Mouse (Mus musculus): ENCODE measurements around the gene Qtrt2. TPM values are rescaled to one million over a fixed set of nuclear protein-coding genes. Genes with fewer than 3 reads are reported as not detected.

The Qtrt2 gene
- total and polyA plus RNA-seq, 3 experiments = 52.1 to 108 (median 60.0) TPM

DNA sequence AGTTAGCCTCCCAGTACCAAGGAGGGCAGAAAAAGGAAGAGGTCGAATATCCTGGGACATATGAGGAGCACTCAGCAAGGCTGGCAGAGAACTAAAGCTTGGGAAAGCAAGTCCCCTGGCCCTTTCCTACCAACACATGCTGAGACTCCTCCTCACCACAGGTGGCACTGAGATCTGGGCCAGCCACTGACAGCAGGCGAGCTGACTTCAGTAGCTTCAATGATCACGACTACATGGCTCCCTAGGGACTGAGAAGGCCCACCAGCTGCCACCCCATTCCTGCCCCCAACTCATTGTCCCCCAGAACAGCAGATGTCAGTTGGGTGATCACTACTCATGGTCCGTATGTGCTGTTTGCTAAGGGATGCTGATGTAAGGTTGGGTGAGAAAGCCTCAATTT is 112.0 kb downstream of the Qtrt2 start:
- H3K4me3 ChIP-seq (replicated peaks in 1 of 3; ENCODE audit: low read depth in 2 of 3, low read length in 2 of 3, poor library complexity in 1 of 3) = no peak overlapping the region
- TF ChIP-seq PAX5 (IDR thresholded peaks at IDR 0.05; ENCODE audit: low read length) (no peak), USF1 (IDR thresholded peaks at IDR 0.05; ENCODE audit: low read depth, low read length) (no peak)
- peaks cover 3 to 4% of the 10 kb centered on the region in 2 experiments for H3K4me1 ChIP-seq (ENCODE audit: control insufficient read depth in 1 of 2, insufficient read depth in 2 of 2)
- no peaks in the 10 kb centered on the region for H3K79me2 ChIP-seq (replicated peaks; ENCODE audit: control insufficient read depth, extremely low read depth, insufficient read depth, poor library complexity, severe bottlenecking)
- no peak overlapping the region for H3K4me2 ChIP-seq (ENCODE audit: insufficient read depth, low read depth, poor library complexity, severe bottlenecking)
- no peak overlapping the region for H3K9ac ChIP-seq (ENCODE audit: insufficient read depth, low read depth)
- no peaks in the 10 kb centered on the region for H3K36me3 ChIP-seq (replicated peaks in 1 of 2; ENCODE audit: control insufficient read depth in 1 of 2, insufficient read depth in 1 of 2, low read length in 1 of 2)
- H3K27ac ChIP-seq (ENCODE audit: insufficient read depth, low read depth) = no peak overlapping the region
- DNase-seq (ENCODE audit: extremely low read depth) = no peak
- H3K9me3 ChIP-seq (replicated peaks; ENCODE audit: low read length) = no peaks in the 10 kb centered on the region
- in situ Hi-C loops (cut with MboI; ENCODE audit: low pct_ligation_motif_present, low pct_unique_long_range_greater_than_20kb, low sequenced_read_pairs) (loop anchor here (25.0 kb wide), 1 partner anchor 427 kb away; no protein-coding TSS in a partner anchor), dilution Hi-C loops (cut with MboI; ENCODE audit: extremely low pct_ligation_motif_present, extremely low pct_unique_long_range_greater_than_20kb, low sequenced_read_pairs) (no loop called here)
- no peaks in the 10 kb centered on the region for H3K27me3 ChIP-seq (replicated peaks)

Other genes starting within 250 kb of the Qtrt2 start
- not detected in 2 replicates for gene Drd3, start 172.8 kb downstream of the Qtrt2 start, total RNA-seq (2012; rRNA removed)
- not detected in 2 replicates for gene Drd3, start 172.8 kb downstream of the Qtrt2 start, total RNA-seq (2014; rRNA removed)
- not detected in 2 replicates for gene Drd3, start 172.8 kb downstream of the Qtrt2 start, polyA plus RNA-seq (2012; ENCODE audit: insufficient read length, low read depth)
- 8.7 and 9.3 TPM in 2 replicates for gene Ccdc191, start 37.0 kb downstream of the Qtrt2 start, total RNA-seq (2012; rRNA removed)
- 9.6 and 45.7 TPM in 2 replicates for gene Ccdc191, start 37.0 kb downstream of the Qtrt2 start, total RNA-seq (2014; rRNA removed)
- 11.3 and 15.5 TPM in 2 replicates for gene Ccdc191, start 37.0 kb downstream of the Qtrt2 start, polyA plus RNA-seq (2012; ENCODE audit: insufficient read length, low read depth)
- 0.59 and 0.68 TPM in 2 replicates for gene Zdhhc23, start 53.0 kb upstream of the Qtrt2 start, total RNA-seq (2012; rRNA removed)
- 0.07 and 0.20 TPM in 2 replicates for gene Zdhhc23, start 53.0 kb upstream of the Qtrt2 start, total RNA-seq (2014; rRNA removed)
- gene Zdhhc23, start 53.0 kb upstream of the Qtrt2 start, polyA plus RNA-seq (2012; ENCODE audit: insufficient read length, low read depth) = 0.46 and 0.55 TPM in 2 replicates
- gene Gramd1c, start 136.5 kb upstream of the Qtrt2 start, total RNA-seq (2012; rRNA removed) = 1.5 and 1.9 TPM in 2 replicates
- gene Gramd1c, start 136.5 kb upstream of the Qtrt2 start, total RNA-seq (2014; rRNA removed) = 3.9 and 5.1 TPM in 2 replicates
- gene Gramd1c, start 136.5 kb upstream of the Qtrt2 start, polyA plus RNA-seq (2012; ENCODE audit: insufficient read length, low read depth) = 3.1 and 3.5 TPM in 2 replicates
- gene Atp6v1a, start 212.9 kb upstream of the Qtrt2 start, total RNA-seq (2012; rRNA removed) = 72.4 and 78.5 TPM in 2 replicates
- 104 and 113 TPM in 2 replicates for gene Atp6v1a, start 212.9 kb upstream of the Qtrt2 start, total RNA-seq (2014; rRNA removed)
- 71.2 and 75.0 TPM in 2 replicates for gene Atp6v1a, start 212.9 kb upstream of the Qtrt2 start, polyA plus RNA-seq (2012; ENCODE audit: insufficient read length, low read depth)
- gene Naa50, start 213.0 kb upstream of the Qtrt2 start, total RNA-seq (2012; rRNA removed) = 40.1 and 57.5 TPM in 2 replicates
- 121 and 122 TPM in 2 replicates for gene Naa50, start 213.0 kb upstream of the Qtrt2 start, total RNA-seq (2014; rRNA removed)
- gene Naa50, start 213.0 kb upstream of the Qtrt2 start, polyA plus RNA-seq (2012; ENCODE audit: insufficient read length, low read depth) = 186 and 200 TPM in 2 replicates
- gene Usf3, start 246.4 kb upstream of the Qtrt2 start, total RNA-seq (2012; rRNA removed) = 4.8 and 5.2 TPM in 2 replicates
- 3.6 and 4.0 TPM in 2 replicates for gene Usf3, start 246.4 kb upstream of the Qtrt2 start, total RNA-seq (2014; rRNA removed)
- gene Usf3, start 246.4 kb upstream of the Qtrt2 start, polyA plus RNA-seq (2012; ENCODE audit: insufficient read length, low read depth) = 5.0 and 8.5 TPM in 2 replicates